Mouse (Mus musculus): ENCODE data around the gene Syn3.

GRCm38 (mm10) chr10:86389357-86389756 is 109.3 kb downstream of the Syn3 start:
- TF ChIP-seq POLR2A (IDR thresholded peaks at IDR 0.05; ENCODE audit: insufficient read depth, low read length) (no peak), EP300 (IDR thresholded peaks at IDR 0.05; ENCODE audit: insufficient read depth, low read depth, low read length) (no peak), CTCF (IDR thresholded peaks at IDR 0.05; ENCODE audit: low read depth, low read length) (no peak)

Data from ES-Bruce4 (cell line).